Mouse (Mus musculus): ENCODE measurements at regions not wholly inside any gene's neighbourhood (a gene's known extent, or its start where the extent isn't known, plus 50 kb on each side); places are given as distances from the start of the nearest gene placed in this dataset.
"Not testable (repeated sequence)": the region's sequence is repeated elsewhere in the genome, so short reads cannot be mapped to it uniquely, and the experiment has no call there.

GRCm38 (mm10) chr15:16909396-16909795, 180.8 kb downstream of the Cdh9 start:
- no peaks in the 10 kb centered on the region for H3K4me1 ChIP-seq (ENCODE audit: control insufficient read depth, insufficient read depth, low read length)
- H3K4me3 ChIP-seq (ENCODE audit: insufficient read depth, low read depth, low read length): no peak overlapping the region
- H3K36me3 ChIP-seq (ENCODE audit: control insufficient read depth, insufficient read depth, low read length): no peaks in the 10 kb centered on the region
- TF ChIP-seq POLR2A (IDR thresholded peaks at IDR 0.05; ENCODE audit: low read depth, low read length) (no peak), CTCF (conservative IDR thresholded peaks at IDR 0.05; ENCODE audit: insufficient read depth, insufficient read length, low read depth, low read length) (no peak)
- H3K27me3 ChIP-seq (replicated peaks; ENCODE audit: control insufficient read depth, insufficient read depth, low read length): no peaks in the 10 kb centered on the region
- WGBS: 87% methylated on average over 1 of the region's 1 CpGs
- H3K27ac ChIP-seq (ENCODE audit: insufficient read depth, low read depth, low read length): no peak overlapping the region
- DNase-seq: no peak

DNA sequence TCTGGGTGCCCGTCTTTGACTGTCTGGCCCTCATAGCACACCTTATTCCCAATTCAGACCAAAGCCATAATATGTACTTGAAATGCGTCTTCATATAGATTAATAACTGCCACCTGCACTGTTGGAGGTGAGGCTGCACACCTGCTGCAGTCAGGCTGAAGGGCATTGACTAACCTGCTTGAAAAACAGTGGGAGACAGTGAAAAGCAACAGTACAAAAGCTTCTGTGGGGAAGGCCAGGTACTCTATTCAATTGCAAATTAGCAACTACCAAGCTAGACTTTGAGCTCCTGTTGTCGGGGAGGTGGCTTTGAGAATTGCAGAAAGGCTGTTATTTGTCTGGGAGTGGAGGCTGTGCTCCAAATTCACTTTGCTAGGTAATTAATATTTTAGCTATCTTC, 181.4 kb downstream of the Cdh9 start:
- H3K36me3 ChIP-seq (ENCODE audit: control insufficient read depth, insufficient read depth, low read length); H3K4me3 ChIP-seq (ENCODE audit: insufficient read depth, low read depth, low read length); H3K27ac ChIP-seq (ENCODE audit: insufficient read depth, low read depth, low read length); H3K27me3 ChIP-seq (replicated peaks; ENCODE audit: control insufficient read depth, insufficient read depth, low read length); DNase-seq; H3K4me1 ChIP-seq (ENCODE audit: control insufficient read depth, insufficient read depth, low read length): not testable (repeated sequence)
- 81% methylated on average over 3 of the region's 3 CpGs for WGBS

GRCm38 (mm10) chr15:16914966-16915569, 186.5 kb downstream of the Cdh9 start:
- H3K4me3 ChIP-seq (ENCODE audit: insufficient read depth, low read depth, low read length): no peak overlapping the region
- DNase-seq: no peak
- TF ChIP-seq CTCF (conservative IDR thresholded peaks at IDR 0.05; ENCODE audit: insufficient read depth, insufficient read length, low read depth, low read length) (no peak), POLR2A (IDR thresholded peaks at IDR 0.05; ENCODE audit: low read depth, low read length) (no peak)
- no peaks in the 10 kb centered on the region for H3K27me3 ChIP-seq (replicated peaks; ENCODE audit: control insufficient read depth, insufficient read depth, low read length)
- H3K4me1 ChIP-seq (ENCODE audit: control insufficient read depth, insufficient read depth, low read length): no peaks in the 10 kb centered on the region
- 59% methylated on average over 2 of the region's 2 CpGs for WGBS
- no peak overlapping the region for H3K27ac ChIP-seq (ENCODE audit: insufficient read depth, low read depth, low read length)
- H3K36me3 ChIP-seq (ENCODE audit: control insufficient read depth, insufficient read depth, low read length): no peaks in the 10 kb centered on the region

DNA sequence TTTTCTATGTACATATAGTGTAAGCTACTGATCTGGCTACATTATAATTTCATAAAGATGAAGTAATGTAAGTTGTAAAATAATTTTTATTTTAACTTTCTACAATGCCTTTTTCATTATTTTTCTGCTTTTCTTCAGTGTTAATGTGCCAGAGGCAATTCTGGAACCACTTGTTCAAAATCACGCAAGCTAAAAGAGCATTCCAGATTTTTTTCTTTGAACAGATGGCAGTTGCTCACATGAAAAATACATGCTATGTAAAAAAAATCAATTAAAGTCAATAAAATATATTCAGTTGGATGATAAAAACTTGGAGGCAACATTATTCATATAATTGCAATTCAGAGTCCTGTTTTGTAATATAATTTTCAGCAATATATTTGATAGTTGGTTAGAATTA, 194.7 kb downstream of the Cdh9 start:
- no peak for TF ChIP-seq CTCF (conservative IDR thresholded peaks at IDR 0.05; ENCODE audit: insufficient read depth, insufficient read length, low read depth, low read length)
- TF ChIP-seq POLR2A (IDR thresholded peaks at IDR 0.05; ENCODE audit: low read depth, low read length): no peak

GRCm38 (mm10) chr15:16933137-16933677, 204.7 kb downstream of the Cdh9 start:
- Histone ChIP-seq H3K4me3 (ENCODE audit: insufficient read depth, low read depth, low read length) (no peak overlapping the region), H3K27me3 (replicated peaks; ENCODE audit: control insufficient read depth, insufficient read depth, low read length) (no peaks in the 10 kb centered on the region), H3K4me1 (ENCODE audit: control insufficient read depth, insufficient read depth, low read length) (no peaks in the 10 kb centered on the region), H3K36me3 (ENCODE audit: control insufficient read depth, insufficient read depth, low read length) (no peaks in the 10 kb centered on the region), H3K27ac (ENCODE audit: insufficient read depth, low read depth, low read length) (no peak overlapping the region)
- DNase-seq: no peak
- 89% methylated on average over 2 of the region's 2 CpGs for WGBS
- no peak for TF ChIP-seq POLR2A (IDR thresholded peaks at IDR 0.05; ENCODE audit: low read depth, low read length)
- no peak for TF ChIP-seq CTCF (conservative IDR thresholded peaks at IDR 0.05; ENCODE audit: insufficient read depth, insufficient read length, low read depth, low read length)

More for the DNA sequence above, 194.7 kb downstream of the Cdh9 start:
- Histone ChIP-seq H3K27ac (ENCODE audit: insufficient read depth, low read depth, low read length) (no peak overlapping the region), H3K27me3 (replicated peaks; ENCODE audit: control insufficient read depth, insufficient read depth, low read length) (no peaks in the 10 kb centered on the region), H3K4me3 (ENCODE audit: insufficient read depth, low read depth, low read length) (no peak overlapping the region), H3K36me3 (ENCODE audit: control insufficient read depth, insufficient read depth, low read length) (no peaks in the 10 kb centered on the region), H3K4me1 (ENCODE audit: control insufficient read depth, insufficient read depth, low read length) (no peaks in the 10 kb centered on the region)
- 92% methylated on average over 1 of the region's 1 CpGs for WGBS
- no peak for DNase-seq

GRCm38 (mm10) chr15:16934438-16934837, 205.9 kb downstream of the Cdh9 start:
- 83% methylated on average over 3 of the region's 3 CpGs for WGBS
- no peak overlapping the region for H3K4me3 ChIP-seq (ENCODE audit: insufficient read depth, low read depth, low read length)
- DNase-seq: no peak
- H3K27me3 ChIP-seq (replicated peaks; ENCODE audit: control insufficient read depth, insufficient read depth, low read length): no peaks in the 10 kb centered on the region
- H3K36me3 ChIP-seq (ENCODE audit: control insufficient read depth, insufficient read depth, low read length): no peaks in the 10 kb centered on the region
- H3K4me1 ChIP-seq (ENCODE audit: control insufficient read depth, insufficient read depth, low read length): no peaks in the 10 kb centered on the region
- TF ChIP-seq CTCF (conservative IDR thresholded peaks at IDR 0.05; ENCODE audit: insufficient read depth, insufficient read length, low read depth, low read length) (no peak), POLR2A (IDR thresholded peaks at IDR 0.05; ENCODE audit: low read depth, low read length) (no peak)
- no peak overlapping the region for H3K27ac ChIP-seq (ENCODE audit: insufficient read depth, low read depth, low read length)

- H3K4me3 ChIP-seq (ENCODE audit: insufficient read depth, low read depth, low read length); H3K36me3 ChIP-seq (ENCODE audit: control insufficient read depth, insufficient read depth, low read length); H3K4me1 ChIP-seq (ENCODE audit: control insufficient read depth, insufficient read depth, low read length); H3K27me3 ChIP-seq (replicated peaks; ENCODE audit: control insufficient read depth, insufficient read depth, low read length); H3K27ac ChIP-seq (ENCODE audit: insufficient read depth, low read depth, low read length); DNase-seq: not testable (repeated sequence)
- 82% methylated on average over 4 of the region's 4 CpGs for WGBS
Measured at GRCm38 (mm10) chr15:16975821-16976220, 247.3 kb downstream of the Cdh9 start.

- Histone ChIP-seq H3K27ac (ENCODE audit: insufficient read depth, low read depth, low read length) (no peak overlapping the region), H3K27me3 (replicated peaks; ENCODE audit: control insufficient read depth, insufficient read depth, low read length) (no peaks in the 10 kb centered on the region), H3K36me3 (ENCODE audit: control insufficient read depth, insufficient read depth, low read length) (no peaks in the 10 kb centered on the region), H3K4me3 (ENCODE audit: insufficient read depth, low read depth, low read length) (no peak overlapping the region), H3K4me1 (ENCODE audit: control insufficient read depth, insufficient read depth, low read length) (no peaks in the 10 kb centered on the region)
- WGBS: 2% methylated on average over 1 of the region's 1 CpGs
- DNase-seq: no peak
- TF ChIP-seq POLR2A (IDR thresholded peaks at IDR 0.05; ENCODE audit: low read depth, low read length): no peak
- no peak for TF ChIP-seq CTCF (conservative IDR thresholded peaks at IDR 0.05; ENCODE audit: insufficient read depth, insufficient read length, low read depth, low read length)
Measured at GRCm38 (mm10) chr15:16990848-16991247, 262.3 kb downstream of the Cdh9 start.

Measured in kidney, adult 2 months (tissue).